Mouse (Mus musculus): Measurements from ENCODE around the gene Emid1. TPM values are rescaled to one million over a fixed set of nuclear protein-coding genes. Genes with fewer than 3 reads are reported as not detected.

Emid1 gene
- total and polyA plus RNA-seq, 3 experiments = 0.16 TPM; not detected in 2

DNA sequence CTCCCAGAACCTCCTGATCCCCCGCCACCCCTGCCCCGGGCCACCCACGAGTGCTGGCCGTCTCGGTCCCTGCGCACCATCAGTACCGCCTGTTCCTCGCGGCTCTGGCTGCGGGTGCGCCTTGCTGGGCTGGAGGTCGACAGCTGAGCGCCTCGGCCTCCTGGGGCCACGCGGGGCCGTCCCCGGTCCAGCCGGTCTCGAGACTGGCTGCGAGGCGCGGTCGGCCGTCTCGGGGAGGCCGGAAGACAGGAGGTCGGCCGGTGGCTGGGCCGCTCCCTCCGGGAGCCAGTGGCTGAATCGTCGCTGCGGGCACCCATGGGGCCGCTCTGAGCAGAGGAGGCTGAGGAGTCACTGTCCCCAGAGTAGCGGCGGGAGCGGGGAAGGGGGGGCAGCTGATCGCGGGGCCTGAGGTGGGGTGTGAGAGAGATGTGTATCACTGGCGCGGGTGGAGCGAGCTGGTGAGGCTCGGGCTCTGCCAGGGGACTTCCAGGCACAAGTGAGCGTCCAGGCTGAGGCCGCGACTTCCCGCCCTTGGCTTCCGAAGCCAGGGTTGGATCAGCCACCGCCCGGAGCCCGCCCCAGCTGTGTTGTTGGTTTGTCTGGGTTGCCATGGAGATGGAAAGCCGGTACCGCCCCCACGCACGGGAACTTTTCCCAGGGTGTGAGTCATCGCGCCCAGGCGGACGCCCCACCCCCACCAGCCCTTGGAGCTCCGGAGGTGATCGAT, 90.5 kb downstream of the Emid1 start:
- H3K4me3 ChIP-seq (ENCODE audit: low read depth, low read length) = peak overlapping the region; percentile 35; the same call in 1 of the 2 replicates
- ATAC-seq (ENCODE audit: extremely low read depth, insufficient number of reproducible peaks, low FRiP score, poor library complexity, severe bottlenecking) (no peak), DNase-seq (ENCODE audit: low spot score) (no peak)
- TF ChIP-seq GATA1 (IDR thresholded peaks at IDR 0.05; ENCODE audit: borderline replicate concordance, low read length) (no peak), POLR2AphosphoS5 (IDR thresholded peaks at IDR 0.05; ENCODE audit: insufficient replicate concordance, low read depth, low read length) (no peak), CTCF (IDR thresholded peaks at IDR 0.05; ENCODE audit: low read depth, low read length) (no peak), TAL1 (conservative IDR thresholded peaks at IDR 0.05; ENCODE audit: low read depth, low read length) (no peak), GATA2 (IDR thresholded peaks at IDR 0.05; ENCODE audit: borderline replicate concordance, low read depth, low read length) (no peak)
- H3K36me3 ChIP-seq (replicated peaks) = peaks cover 56% of the 10 kb centered on the region
- H3K27me3 ChIP-seq (ENCODE audit: insufficient read depth, low read length) = peaks cover 32% of the 10 kb centered on the region
- H3K9me3 ChIP-seq (replicated peaks) = peaks cover 31% of the 10 kb centered on the region
- peaks cover 68% of the 10 kb centered on the region for H3K4me1 ChIP-seq (ENCODE audit: insufficient read depth, low read depth, low read length)

DNA sequence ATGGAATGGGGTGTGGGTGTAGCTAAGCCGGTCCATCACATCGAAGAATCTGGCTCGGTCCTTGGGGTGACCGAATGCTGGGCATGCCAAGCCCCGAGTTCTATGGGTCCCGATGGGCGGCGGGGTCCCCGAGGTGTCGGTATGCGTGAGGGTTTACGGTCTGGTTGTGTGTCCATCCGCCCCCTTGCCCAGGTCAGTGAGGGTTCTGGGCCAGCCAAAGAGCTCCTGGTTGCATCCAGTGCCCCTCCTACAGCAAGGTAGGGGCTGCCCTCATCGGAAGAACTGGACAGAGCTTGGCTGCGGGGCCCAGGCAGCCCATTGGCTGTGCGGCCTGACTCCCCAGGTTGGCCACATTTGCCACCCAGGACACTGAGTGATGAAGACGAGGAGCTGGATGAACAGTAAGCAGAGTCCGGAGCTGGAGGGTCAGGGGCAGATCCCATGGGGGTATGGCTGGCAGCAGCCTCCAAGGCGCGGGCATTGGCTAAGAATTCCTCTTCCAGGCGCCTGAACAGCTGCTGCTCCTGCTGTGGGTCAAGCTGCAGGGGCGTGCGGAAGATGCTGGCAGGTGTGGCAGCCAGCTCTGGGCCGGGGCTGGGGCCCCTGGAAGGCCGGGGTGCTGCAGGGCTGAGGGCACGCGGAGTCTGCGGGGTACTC, 91.2 kb downstream of the Emid1 start:
- no peak for ATAC-seq (ENCODE audit: extremely low read depth, insufficient number of reproducible peaks, low FRiP score, poor library complexity, severe bottlenecking)
- H3K27me3 ChIP-seq (ENCODE audit: insufficient read depth, low read length) = peaks cover 38% of the 10 kb centered on the region
- peak overlapping the region; percentile 35; the same call in 1 of the 2 replicates for H3K4me3 ChIP-seq (ENCODE audit: low read depth, low read length)
- peaks cover 56% of the 10 kb centered on the region for H3K36me3 ChIP-seq (replicated peaks)
- peaks cover 31% of the 10 kb centered on the region for H3K9me3 ChIP-seq (replicated peaks)
- DNase-seq (ENCODE audit: low spot score) = no peak
- peaks cover 70% of the 10 kb centered on the region for H3K4me1 ChIP-seq (ENCODE audit: insufficient read depth, low read depth, low read length)
- TF ChIP-seq POLR2AphosphoS5 (IDR thresholded peaks at IDR 0.05; ENCODE audit: insufficient replicate concordance, low read depth, low read length) = no peak
- no peak for TF ChIP-seq TAL1 (conservative IDR thresholded peaks at IDR 0.05; ENCODE audit: low read depth, low read length)
- no peak for TF ChIP-seq CTCF (IDR thresholded peaks at IDR 0.05; ENCODE audit: low read depth, low read length)
- TF ChIP-seq GATA2 (IDR thresholded peaks at IDR 0.05; ENCODE audit: borderline replicate concordance, low read depth, low read length) = no peak
- no peak for TF ChIP-seq GATA1 (IDR thresholded peaks at IDR 0.05; ENCODE audit: borderline replicate concordance, low read length)

DNA sequence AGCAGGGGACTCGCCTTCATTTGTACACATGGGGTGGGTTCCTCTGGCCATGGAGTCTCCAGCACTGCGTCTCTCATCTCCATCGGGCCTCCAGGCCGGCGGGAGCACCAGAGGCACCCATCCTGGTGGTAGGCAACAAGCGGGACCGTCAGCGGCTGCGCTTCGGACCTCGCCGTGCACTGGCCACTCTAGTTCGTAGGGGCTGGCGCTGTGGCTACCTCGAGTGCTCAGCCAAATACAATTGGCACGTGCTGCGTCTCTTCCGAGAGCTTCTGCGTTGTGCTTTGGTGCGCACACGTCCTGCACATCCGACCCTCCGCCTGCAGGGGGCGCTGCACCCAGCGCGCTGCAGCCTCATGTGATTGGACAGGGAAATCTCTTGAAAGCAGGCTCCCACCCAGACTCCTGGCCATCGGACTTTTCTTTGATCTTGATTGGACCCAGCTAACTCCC, 92.3 kb downstream of the Emid1 start:
- TF ChIP-seq TAL1 (conservative IDR thresholded peaks at IDR 0.05; ENCODE audit: low read depth, low read length) (no peak), POLR2AphosphoS5 (IDR thresholded peaks at IDR 0.05; ENCODE audit: insufficient replicate concordance, low read depth, low read length) (no peak), GATA2 (IDR thresholded peaks at IDR 0.05; ENCODE audit: borderline replicate concordance, low read depth, low read length) (no peak), CTCF (IDR thresholded peaks at IDR 0.05; ENCODE audit: low read depth, low read length) (peak; percentile 66)
- H3K4me3 ChIP-seq (ENCODE audit: low read depth, low read length) = no peak overlapping the region; the same call in 1 of the 2 replicates
- DNase-seq (ENCODE audit: low spot score) (no peak), ATAC-seq (ENCODE audit: extremely low read depth, insufficient number of reproducible peaks, low FRiP score, poor library complexity, severe bottlenecking) (no peak)
- peaks cover 71% of the 10 kb centered on the region for H3K4me1 ChIP-seq (ENCODE audit: insufficient read depth, low read depth, low read length)
- peaks cover 45% of the 10 kb centered on the region for H3K27me3 ChIP-seq (ENCODE audit: insufficient read depth, low read length)
- peaks cover 56% of the 10 kb centered on the region for H3K36me3 ChIP-seq (replicated peaks)
- H3K9me3 ChIP-seq (replicated peaks) = peaks cover 31% of the 10 kb centered on the region

DNA sequence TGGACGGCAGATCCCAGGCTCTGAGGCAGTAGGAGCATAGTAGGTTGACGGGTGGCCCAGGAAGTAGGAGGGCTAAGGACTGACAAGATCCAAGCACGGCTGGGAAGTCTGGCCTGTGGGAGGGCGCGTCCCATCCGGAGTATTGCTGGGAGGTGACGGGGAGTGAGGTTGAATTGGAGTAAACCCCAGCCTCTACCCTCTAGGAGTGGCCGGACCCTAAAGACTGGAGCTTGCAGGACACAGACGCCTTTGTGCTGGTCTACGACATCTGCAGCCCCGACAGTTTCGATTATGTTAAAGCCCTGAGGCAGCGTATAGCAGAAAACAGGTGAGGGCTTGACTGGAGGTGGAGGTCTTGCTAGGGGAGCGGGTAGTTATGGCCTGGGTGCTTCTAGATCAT, 92.8 kb downstream of the Emid1 start:
- DNase-seq (ENCODE audit: low spot score) (no peak), ATAC-seq (ENCODE audit: extremely low read depth, insufficient number of reproducible peaks, low FRiP score, poor library complexity, severe bottlenecking) (no peak)
- peaks cover 53% of the 10 kb centered on the region for H3K36me3 ChIP-seq (replicated peaks)
- H3K9me3 ChIP-seq (replicated peaks) = peaks cover 31% of the 10 kb centered on the region
- peaks cover 45% of the 10 kb centered on the region for H3K27me3 ChIP-seq (ENCODE audit: insufficient read depth, low read length)
- TF ChIP-seq GATA1 (IDR thresholded peaks at IDR 0.05; ENCODE audit: borderline replicate concordance, low read length) = no peak
- no peak for TF ChIP-seq CTCF (IDR thresholded peaks at IDR 0.05; ENCODE audit: low read depth, low read length)
- no peak for TF ChIP-seq TAL1 (conservative IDR thresholded peaks at IDR 0.05; ENCODE audit: low read depth, low read length)
- TF ChIP-seq GATA2 (IDR thresholded peaks at IDR 0.05; ENCODE audit: borderline replicate concordance, low read depth, low read length) = no peak
- TF ChIP-seq POLR2AphosphoS5 (IDR thresholded peaks at IDR 0.05; ENCODE audit: insufficient replicate concordance, low read depth, low read length) = no peak
- H3K4me3 ChIP-seq (ENCODE audit: low read depth, low read length) = no peak overlapping the region
- H3K4me1 ChIP-seq (ENCODE audit: insufficient read depth, low read depth, low read length) = peaks cover 70% of the 10 kb centered on the region

DNA sequence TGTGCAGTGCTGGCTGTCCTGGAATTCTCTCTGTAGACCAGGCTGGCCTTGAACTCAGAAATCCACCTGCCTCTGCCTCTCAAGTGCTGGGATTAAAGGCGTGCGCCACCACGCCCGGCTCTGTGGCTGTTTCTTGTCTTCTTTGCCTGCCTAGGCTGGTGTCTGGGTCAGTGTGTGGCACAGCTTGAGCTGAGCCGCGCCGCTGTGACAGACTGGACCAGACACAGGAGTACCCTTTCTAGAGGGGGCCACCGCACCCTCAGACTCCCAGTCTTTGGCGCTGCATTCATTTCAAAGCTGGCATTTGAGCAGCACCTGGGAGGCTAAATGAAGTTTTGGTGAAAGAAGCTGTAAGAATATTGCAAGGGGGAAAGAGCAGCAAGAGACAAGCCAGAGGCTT, 93.3 kb downstream of the Emid1 start:
- Histone ChIP-seq H3K4me3 (ENCODE audit: low read depth, low read length) (no peak overlapping the region), H3K27me3 (ENCODE audit: insufficient read depth, low read length) (peaks cover 45% of the 10 kb centered on the region), H3K9me3 (replicated peaks) (peaks cover 26% of the 10 kb centered on the region), H3K36me3 (replicated peaks) (peaks cover 48% of the 10 kb centered on the region), H3K4me1 (ENCODE audit: insufficient read depth, low read depth, low read length) (peaks cover 69% of the 10 kb centered on the region)
- no peak for TF ChIP-seq POLR2AphosphoS5 (IDR thresholded peaks at IDR 0.05; ENCODE audit: insufficient replicate concordance, low read depth, low read length)
- ATAC-seq (ENCODE audit: extremely low read depth, insufficient number of reproducible peaks, low FRiP score, poor library complexity, severe bottlenecking) (no peak), DNase-seq (ENCODE audit: low spot score) (no peak)

DNA sequence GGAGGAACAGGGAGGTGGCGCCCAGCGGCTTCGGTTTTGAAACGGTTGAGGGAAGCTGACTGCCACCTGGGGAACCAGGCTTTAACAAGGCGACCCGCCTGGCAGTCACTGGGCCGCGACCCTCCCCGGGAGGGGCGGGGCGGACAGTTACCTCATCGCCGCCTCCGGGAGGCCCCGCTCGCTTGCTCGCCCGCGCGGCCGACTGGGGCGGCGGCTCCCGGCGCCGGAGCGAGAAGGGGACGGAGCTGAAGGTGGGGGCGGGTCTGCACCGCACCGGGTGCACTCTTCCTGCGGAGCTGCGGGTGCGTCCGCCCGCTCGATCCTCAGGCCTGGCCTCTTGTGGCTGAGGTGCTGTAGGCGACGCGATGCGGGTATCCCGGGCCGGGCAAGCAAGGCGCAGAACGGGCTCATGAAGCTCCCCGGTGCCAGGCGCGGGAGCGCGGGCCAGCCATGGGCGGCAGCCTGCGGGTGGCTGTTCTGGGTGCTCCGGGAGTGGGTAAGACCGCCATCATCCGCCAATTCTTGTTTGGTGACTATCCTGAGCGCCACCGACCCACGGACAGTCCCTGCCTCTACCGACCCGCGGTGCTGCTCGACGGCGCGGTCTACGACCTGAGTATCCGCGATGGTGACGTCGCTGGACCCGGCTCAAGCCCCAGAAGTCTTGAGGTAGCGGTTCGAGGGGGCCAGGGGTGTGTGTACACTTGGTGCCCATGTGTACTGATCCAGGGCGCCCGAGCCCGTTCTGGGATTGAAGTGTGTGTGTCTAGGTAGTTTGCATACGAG, 94.0 kb downstream of the Emid1 start, which contains the start of gene Rasl10a:
TSS of gene Rasl10a (plus strand) at position 273 of the 786 bp plus-strand sequence.
- peaks cover 41% of the 10 kb centered on the region for H3K36me3 ChIP-seq (replicated peaks)
- peak within 1 kb of the TSS; percentile 69 for H3K4me3 ChIP-seq (ENCODE audit: low read depth, low read length)
- H3K4me1 ChIP-seq (ENCODE audit: insufficient read depth, low read depth, low read length) = peaks cover 61% of the 10 kb centered on the region
- no peak for DNase-seq (ENCODE audit: low spot score)
- peaks cover 25% of the 10 kb centered on the region for H3K9me3 ChIP-seq (replicated peaks)
- H3K27me3 ChIP-seq (ENCODE audit: insufficient read depth, low read length) = peaks cover 45% of the 10 kb centered on the region
- TF ChIP-seq GATA2 (IDR thresholded peaks at IDR 0.05; ENCODE audit: borderline replicate concordance, low read depth, low read length) = no peak
- TF ChIP-seq TAL1 (conservative IDR thresholded peaks at IDR 0.05; ENCODE audit: low read depth, low read length) = no peak
- TF ChIP-seq GATA1 (IDR thresholded peaks at IDR 0.05; ENCODE audit: borderline replicate concordance, low read length) = no peak
- no peak for TF ChIP-seq CTCF (IDR thresholded peaks at IDR 0.05; ENCODE audit: low read depth, low read length)
- no peak for TF ChIP-seq POLR2AphosphoS5 (IDR thresholded peaks at IDR 0.05; ENCODE audit: insufficient replicate concordance, low read depth, low read length)
- ATAC-seq (ENCODE audit: extremely low read depth, insufficient number of reproducible peaks, low FRiP score, poor library complexity, severe bottlenecking) = no peak

Data from G1E (cell line).